ENCODE assay signal across 8 mouse cellular contexts in the genomic region with DNA sequence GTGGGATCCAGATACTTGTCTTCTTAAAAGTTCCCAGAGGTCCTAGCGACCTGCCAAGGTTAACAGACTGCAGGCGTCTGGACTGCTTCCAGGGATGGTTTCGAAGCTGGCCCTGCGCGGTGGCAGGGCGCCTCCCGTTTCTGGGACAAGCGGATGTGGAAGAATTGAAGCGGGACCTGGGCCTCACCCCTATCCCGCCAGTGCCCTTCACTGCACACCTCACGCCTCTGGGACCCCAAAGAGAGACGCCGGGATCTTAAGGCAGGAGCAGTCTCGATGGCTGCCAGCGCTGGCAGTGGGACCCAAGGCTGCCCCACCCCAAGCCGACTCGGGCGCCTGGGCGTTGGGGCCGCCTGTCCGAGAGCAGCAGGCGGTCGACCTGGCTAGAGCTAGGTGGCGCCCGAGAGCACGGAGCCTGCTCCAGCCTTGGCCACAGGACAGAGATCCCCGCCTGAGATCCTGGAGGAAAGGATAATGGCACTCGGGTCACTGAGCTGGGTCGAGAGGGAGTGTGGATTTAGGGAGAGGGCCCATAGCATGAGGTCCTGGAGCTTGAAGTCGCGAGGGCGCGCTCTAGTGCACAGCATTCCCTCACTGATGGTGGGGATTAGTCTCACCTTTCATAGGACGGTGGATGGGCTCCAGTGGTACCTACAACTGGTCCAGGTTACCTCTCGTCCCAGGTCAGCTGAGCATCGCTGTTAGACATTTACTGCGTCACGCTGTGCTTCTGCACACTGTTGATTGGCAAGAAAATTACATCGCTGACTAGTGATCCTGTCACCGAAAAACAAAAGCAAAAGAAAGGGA. TPM values are rescaled to one million over a fixed set of nuclear protein-coding genes. Genes with fewer than 3 reads are reported as not detected.
DNase-seq lines count a peak whose midpoint lies in the region; ATAC-seq and TF ChIP-seq lines count a peak whose summit lies in the region.

No protein-coding gene starts in this region.

- H3K27me3 ChIP-seq in forebrain, embryonic 10.5 days (ENCODE audit: poor library complexity, severe bottlenecking), result peaks cover 14% of the 10 kb centered on the region
- H3K27me3 ChIP-seq in heart, embryonic 16.5 days (ENCODE audit: control insufficient read depth, insufficient read depth, low read length), result no peaks in the 10 kb centered on the region
- H3K27me3 ChIP-seq in liver, postnatal 0 days (ENCODE audit: insufficient read depth, low read length), result no peaks in the 10 kb centered on the region
- H3K27me3 ChIP-seq in neural tube, embryonic 14.5 days (ENCODE audit: control insufficient read depth, insufficient read depth, low read length), result no peaks in the 10 kb centered on the region

- 8% methylated on average over 40 of the region's 40 CpGs for WGBS in forebrain, embryonic 10.5 days
- WGBS in heart, embryonic 16.5 days, result 7% methylated on average over 40 of the region's 40 CpGs
- 9% methylated on average over 40 of the region's 40 CpGs for WGBS in liver, postnatal 0 days (ENCODE audit: insufficient replicate concordance)
- 10% methylated on average over 40 of the region's 40 CpGs for WGBS in neural tube, embryonic 14.5 days

- DNase-seq in CD4-positive helper T cell, adult 2 months (ENCODE audit: low read depth, low spot score), result peak; percentile 48
- peak; percentile 54 for DNase-seq in c-Kit-positive CD71-negative TER-119-negative erythroid progenitor cells, embryonic 14.5 days (ENCODE audit: low read depth)
- DNase-seq in forebrain, embryonic 10.5 days (ENCODE audit: extremely low spot score, low spot score), result peak; percentile 78
- DNase-seq in kidney, postnatal 25 days, result peak; percentile 88 to 89
- DNase-seq in liver, postnatal 0 days, result peak; percentile 85
- peak; percentile 92 for DNase-seq in testis, postnatal 10 days (ENCODE audit: low spot score)

- no peaks in the 10 kb centered on the region for H3K36me3 ChIP-seq in forebrain, embryonic 10.5 days (replicated peaks)
- no peaks in the 10 kb centered on the region for H3K36me3 ChIP-seq in heart, embryonic 16.5 days (ENCODE audit: control insufficient read depth, insufficient read depth)
- H3K36me3 ChIP-seq in liver, postnatal 0 days (replicated peaks; ENCODE audit: insufficient read depth, low read length), result no peaks in the 10 kb centered on the region
- no peaks in the 10 kb centered on the region for H3K36me3 ChIP-seq in neural tube, embryonic 14.5 days (ENCODE audit: control insufficient read depth, insufficient read depth, low read length)

- TF ChIP-seq EP300 in liver, postnatal 0 days (IDR thresholded peaks at IDR 0.05; ENCODE audit: low read depth), result no peak

- peak overlapping the region; percentile 72 for H3K27ac ChIP-seq in forebrain, embryonic 10.5 days
- H3K27ac ChIP-seq in heart, embryonic 16.5 days (ENCODE audit: low read length), result peak overlapping the region; percentile 94
- no peak overlapping the region for H3K27ac ChIP-seq in liver, postnatal 0 days (ENCODE audit: low read depth)
- H3K27ac ChIP-seq in neural tube, embryonic 14.5 days (ENCODE audit: low read depth, low read length), result no peak overlapping the region

- H3K9me3 ChIP-seq in forebrain, embryonic 10.5 days, result no peaks in the 10 kb centered on the region
- no peaks in the 10 kb centered on the region for H3K9me3 ChIP-seq in heart, embryonic 16.5 days (replicated peaks; ENCODE audit: control insufficient read depth, low read length)
- no peaks in the 10 kb centered on the region for H3K9me3 ChIP-seq in liver, postnatal 0 days (ENCODE audit: low read length)
- H3K9me3 ChIP-seq in neural tube, embryonic 14.5 days (ENCODE audit: control insufficient read depth, low read length), result no peaks in the 10 kb centered on the region

- peaks cover 11% of the 10 kb centered on the region for H3K4me1 ChIP-seq in forebrain, embryonic 10.5 days
- peaks cover 42% of the 10 kb centered on the region for H3K4me1 ChIP-seq in heart, embryonic 16.5 days (ENCODE audit: control insufficient read depth, insufficient read depth, low read length)
- peaks cover 8% of the 10 kb centered on the region for H3K4me1 ChIP-seq in liver, postnatal 0 days (ENCODE audit: insufficient read depth)
- no peaks in the 10 kb centered on the region for H3K4me1 ChIP-seq in neural tube, embryonic 14.5 days (ENCODE audit: control insufficient read depth, insufficient read depth, low read length)

- TF ChIP-seq CTCF in liver, postnatal 0 days (IDR thresholded peaks at IDR 0.05; ENCODE audit: low read depth), result peak; percentile 92

- H3K4me2 ChIP-seq in heart, embryonic 16.5 days (ENCODE audit: low read depth, low read length), result peak overlapping the region; percentile 81
- H3K4me2 ChIP-seq in liver, postnatal 0 days (ENCODE audit: low read depth, low read length), result peak overlapping the region; percentile 81
- H3K4me2 ChIP-seq in neural tube, embryonic 14.5 days (ENCODE audit: low read depth, low read length), result peak overlapping the region; percentile 61

- H3K9ac ChIP-seq in heart, embryonic 16.5 days (ENCODE audit: low read length), result peak overlapping the region; percentile 85
- peak overlapping the region; percentile 50 for H3K9ac ChIP-seq in liver, postnatal 0 days (replicated peaks)
- 0 out of 2 replicates have a peak overlapping the region, but pooled peaks have one; percentile 39 for H3K9ac ChIP-seq in neural tube, embryonic 14.5 days (replicated peaks; ENCODE audit: low read depth, low read length)

- peak; percentile 87 for ATAC-seq in heart, embryonic 16.5 days (replicated peaks; ENCODE audit: extremely low read depth, insufficient read depth, low FRiP score)
- ATAC-seq in liver, postnatal 0 days, result peak; percentile 84
- ATAC-seq in neural tube, embryonic 14.5 days (ENCODE audit: low read depth), result peak; percentile 89

- H3K4me3 ChIP-seq in forebrain, embryonic 10.5 days, result peak overlapping the region; percentile 56
- peak overlapping the region; percentile 58 for H3K4me3 ChIP-seq in heart, embryonic 16.5 days (ENCODE audit: low read length)
- peak overlapping the region; percentile 47 for H3K4me3 ChIP-seq in liver, postnatal 0 days (ENCODE audit: low read depth, low read length)
- H3K4me3 ChIP-seq in neural tube, embryonic 14.5 days (ENCODE audit: low read depth, low read length), result peak overlapping the region; percentile 31

RNA-seq across cellular contexts. Expression of a gene that starts 54.3 kb away (rescaled TPM):
- polyA plus RNA-seq in forebrain, embryonic 10.5 days (2016; fragmentation: Nextera tagmentation; extraction: Ambion mirVana), result 28.6 and 29.4 TPM in 2 replicates
- 19.0 and 20.6 TPM in 2 replicates for polyA plus RNA-seq in heart, embryonic 16.5 days (2015; fragmentation: Nextera tagmentation; extraction: Ambion mirVana)
- 8.7 and 8.9 TPM in 2 replicates for polyA plus RNA-seq in liver, postnatal 0 days (2015; fragmentation: Nextera tagmentation; extraction: Ambion mirVana)
- 46.4 and 55.2 TPM in 2 replicates for polyA plus RNA-seq in neural tube, embryonic 14.5 days (2014; fragmentation: Nextera tagmentation; extraction: Ambion mirVana)

Comparison
In these comparisons a context has a peak if more than half of its experiments do, and no peak if none do; other contexts are left out.
1. H3K27ac ChIP-seq: peak in forebrain, embryonic 10.5 days (single experiment) and heart, embryonic 16.5 days (single experiment); none in liver, postnatal 0 days (single experiment) and neural tube, embryonic 14.5 days (single experiment).
2. Peak in every context shown above with its lines, with median percentiles within 50 percentile points of each other: DNase-seq, H3K4me3 ChIP-seq, ATAC-seq, H3K4me2 ChIP-seq and H3K9ac ChIP-seq.